Mouse (Mus musculus): ENCODE measurements around the gene Pusl1. TPM values are rescaled to one million over a fixed set of nuclear protein-coding genes. Genes with fewer than 3 reads are reported as not detected.
A peak's percentile ranks its signal among the peaks of the same experiment; 100 is the strongest.

The Pusl1 gene
- polyA plus RNA-seq, 1 experiment from 2014 or later = 48.3 TPM

- Histone ChIP-seq H3K4me2 (ENCODE audit: low read depth, low read length) (no peak overlapping the region), H3K27me3 (replicated peaks; ENCODE audit: control insufficient read depth, insufficient read depth, low read length) (no peaks in the 10 kb centered on the region), H3K27ac (replicated peaks; ENCODE audit: low read depth, low read length) (no peak overlapping the region), H3K9me3 (ENCODE audit: control insufficient read depth, low read length) (no peaks in the 10 kb centered on the region), H3K9ac (ENCODE audit: low read depth, low read length) (no peak overlapping the region), H3K36me3 (ENCODE audit: control insufficient read depth, insufficient read depth, low read length) (peaks cover 14% of the 10 kb centered on the region; the same call in 1 of the 2 replicates), H3K4me3 (ENCODE audit: low read depth, low read length) (no peak overlapping the region), H3K4me1 (ENCODE audit: control insufficient read depth, insufficient read depth, low read length) (peaks cover 31% of the 10 kb centered on the region)
- WGBS = 89% methylated on average over 5 of the region's 5 CpGs
- ATAC-seq (ENCODE audit: low read depth) = no peak
- no peak for DNase-seq (ENCODE audit: low spot score)
These were observed 48.4 kb downstream of the Pusl1 start for GRCm38 (mm10) chr4:155843231-155843630.

- H3K4me1 ChIP-seq (ENCODE audit: control insufficient read depth, insufficient read depth, low read length) = peaks cover 34% of the 10 kb centered on the region
- H3K27me3 ChIP-seq (replicated peaks; ENCODE audit: control insufficient read depth, insufficient read depth, low read length) = no peaks in the 10 kb centered on the region
- H3K9ac ChIP-seq (ENCODE audit: low read depth, low read length) = no peak overlapping the region
- 42% methylated on average over 38 of the region's 38 CpGs for WGBS
- DNase-seq (ENCODE audit: low spot score) (no peak), ATAC-seq (ENCODE audit: low read depth) (no peak)
- H3K36me3 ChIP-seq (ENCODE audit: control insufficient read depth, insufficient read depth, low read length) = peaks cover 14% of the 10 kb centered on the region; the same call in 1 of the 2 replicates
- peak overlapping the region; percentile 52 for H3K4me3 ChIP-seq (ENCODE audit: low read depth, low read length)
- H3K27ac ChIP-seq (replicated peaks; ENCODE audit: low read depth, low read length) = no peak overlapping the region
- H3K9me3 ChIP-seq (ENCODE audit: control insufficient read depth, low read length) = no peaks in the 10 kb centered on the region
- peak overlapping the region; percentile 94 for H3K4me2 ChIP-seq (ENCODE audit: low read depth, low read length)
These were observed 49.8 kb downstream of the Pusl1 start for GRCm38 (mm10) chr4:155841651-155842270.

GRCm38 (mm10) chr4:155841003-155841454 lies 50.6 kb downstream of the Pusl1 start:
- peak; percentile 89 for DNase-seq (ENCODE audit: low spot score)
- peak overlapping the region; percentile 81 for H3K27ac ChIP-seq (replicated peaks; ENCODE audit: low read depth, low read length)
- WGBS = under 1% methylated on average over 31 of the region's 32 CpGs

GRCm38 (mm10) chr4:155840076-155841002 lies 51.2 kb downstream of the Pusl1 start:
- Histone ChIP-seq H3K9me3 (ENCODE audit: control insufficient read depth, low read length) (no peaks in the 10 kb centered on the region), H3K27me3 (replicated peaks; ENCODE audit: control insufficient read depth, insufficient read depth, low read length) (no peaks in the 10 kb centered on the region), H3K4me1 (ENCODE audit: control insufficient read depth, insufficient read depth, low read length) (peaks cover 30% of the 10 kb centered on the region), H3K27ac (replicated peaks; ENCODE audit: low read depth, low read length) (peak overlapping the region; percentile 81), H3K4me3 (ENCODE audit: low read depth, low read length) (peak overlapping the region; percentile 52), H3K36me3 (ENCODE audit: control insufficient read depth, insufficient read depth, low read length) (peaks cover 14% of the 10 kb centered on the region; the same call in 1 of the 2 replicates), H3K4me2 (ENCODE audit: low read depth, low read length) (peak overlapping the region; percentile 94), H3K9ac (ENCODE audit: low read depth, low read length) (peak overlapping the region; percentile 69)
- ATAC-seq (ENCODE audit: low read depth) (no peak), DNase-seq (ENCODE audit: low spot score) (no peak)
- 4% methylated on average over 7 of the region's 8 CpGs for WGBS

More at GRCm38 (mm10) chr4:155841003-155841454, 50.6 kb downstream of the Pusl1 start:
- peak; percentile 58 for ATAC-seq (ENCODE audit: low read depth)
- H3K36me3 ChIP-seq (ENCODE audit: control insufficient read depth, insufficient read depth, low read length) = peaks cover 14% of the 10 kb centered on the region; the same call in 1 of the 2 replicates
- no peaks in the 10 kb centered on the region for H3K27me3 ChIP-seq (replicated peaks; ENCODE audit: control insufficient read depth, insufficient read depth, low read length)
- peak overlapping the region; percentile 69 for H3K9ac ChIP-seq (ENCODE audit: low read depth, low read length)
- peaks cover 30% of the 10 kb centered on the region for H3K4me1 ChIP-seq (ENCODE audit: control insufficient read depth, insufficient read depth, low read length)
- no peaks in the 10 kb centered on the region for H3K9me3 ChIP-seq (ENCODE audit: control insufficient read depth, low read length)
- H3K4me3 ChIP-seq (ENCODE audit: low read depth, low read length) = peak overlapping the region; percentile 52
- peak overlapping the region; percentile 94 for H3K4me2 ChIP-seq (ENCODE audit: low read depth, low read length)

GRCm38 (mm10) chr4:155839483-155839910 lies 52.1 kb downstream of the Pusl1 start, which contains the start of gene Mxra8:
Gene Mxra8, plus strand, starts transcription at chr4:155839680.
- H3K36me3 ChIP-seq (ENCODE audit: control insufficient read depth, insufficient read depth, low read length) = peaks cover 14% of the 10 kb centered on the region; the same call in 1 of the 2 replicates
- WGBS = 6% methylated on average over 16 of the region's 16 CpGs
- H3K27ac ChIP-seq (replicated peaks; ENCODE audit: low read depth, low read length) = peak within 1 kb of the TSS; percentile 81
- DNase-seq (ENCODE audit: low spot score) (peak; percentile 92), ATAC-seq (ENCODE audit: low read depth) (peak; percentile 84)
- H3K9ac ChIP-seq (ENCODE audit: low read depth, low read length) = peak within 1 kb of the TSS; percentile 69
- no peaks in the 10 kb centered on the region for H3K27me3 ChIP-seq (replicated peaks; ENCODE audit: control insufficient read depth, insufficient read depth, low read length)
- H3K9me3 ChIP-seq (ENCODE audit: control insufficient read depth, low read length) = no peaks in the 10 kb centered on the region
- H3K4me1 ChIP-seq (ENCODE audit: control insufficient read depth, insufficient read depth, low read length) = peaks cover 30% of the 10 kb centered on the region
- H3K4me3 ChIP-seq (ENCODE audit: low read depth, low read length) = peak within 1 kb of the TSS; percentile 52
- H3K4me2 ChIP-seq (ENCODE audit: low read depth, low read length) = peak within 1 kb of the TSS; percentile 94

- Histone ChIP-seq H3K4me1 (ENCODE audit: control insufficient read depth, insufficient read depth, low read length) (peaks cover 36% of the 10 kb centered on the region), H3K36me3 (ENCODE audit: control insufficient read depth, insufficient read depth, low read length) (peaks cover 9% of the 10 kb centered on the region; the same call in 1 of the 2 replicates), H3K9me3 (ENCODE audit: control insufficient read depth, low read length) (no peaks in the 10 kb centered on the region), H3K27me3 (replicated peaks; ENCODE audit: control insufficient read depth, insufficient read depth, low read length) (no peaks in the 10 kb centered on the region), H3K4me2 (ENCODE audit: low read depth, low read length) (peak overlapping the region; percentile 94), H3K27ac (replicated peaks; ENCODE audit: low read depth, low read length) (peak overlapping the region; percentile 81), H3K9ac (ENCODE audit: low read depth, low read length) (0 out of 2 replicates have a peak overlapping the region, but pooled peaks have one; percentile 69), H3K4me3 (ENCODE audit: low read depth, low read length) (no peak overlapping the region)
- ATAC-seq (ENCODE audit: low read depth) = no peak
- 60% methylated on average over 8 of the region's 8 CpGs for WGBS
- DNase-seq (ENCODE audit: low spot score) = peak; percentile 64
These were observed 53.1 kb downstream of the Pusl1 start for GRCm38 (mm10) chr4:155838187-155839153.

All from embryonic facial prominence, embryonic 14.5 days (tissue).